Mouse (Mus musculus): ENCODE results near the gene Bcl6. TPM values are rescaled to one million over a fixed set of nuclear protein-coding genes. Genes with fewer than 3 reads are reported as not detected.

Gene Bcl6
- polyA plus RNA-seq, 1 experiment, result 103 TPM

GRCm38 (mm10) chr16:23927301-23928114, 61.1 kb downstream of the Bcl6 start:
- DNase-seq, result no peak
- TF ChIP-seq POLR2A (IDR thresholded peaks at IDR 0.05; ENCODE audit: control insufficient read depth, extremely low read depth, insufficient read depth, low read length, poor library complexity), result no peak
- no peak for TF ChIP-seq CTCF (IDR thresholded peaks at IDR 0.05; ENCODE audit: borderline replicate concordance, control insufficient read depth, extremely low read depth, insufficient read depth, low read length, poor library complexity)
- H3K4me1 ChIP-seq (replicated peaks; ENCODE audit: control insufficient read depth, insufficient read depth, low read length), result no peaks in the 10 kb centered on the region
- H3K36me3 ChIP-seq (ENCODE audit: control insufficient read depth, insufficient read depth, low read length), result no peaks in the 10 kb centered on the region
- no peak overlapping the region for H3K4me3 ChIP-seq (ENCODE audit: control insufficient read depth, insufficient read depth, low read length)
- H3K27me3 ChIP-seq (ENCODE audit: control insufficient read depth, insufficient read depth, low read length), result no peaks in the 10 kb centered on the region
- no peak overlapping the region for H3K27ac ChIP-seq (ENCODE audit: control insufficient read depth, insufficient read depth, low read length)
- WGBS, result 87% methylated on average over 33 of the region's 33 CpGs

DNA sequence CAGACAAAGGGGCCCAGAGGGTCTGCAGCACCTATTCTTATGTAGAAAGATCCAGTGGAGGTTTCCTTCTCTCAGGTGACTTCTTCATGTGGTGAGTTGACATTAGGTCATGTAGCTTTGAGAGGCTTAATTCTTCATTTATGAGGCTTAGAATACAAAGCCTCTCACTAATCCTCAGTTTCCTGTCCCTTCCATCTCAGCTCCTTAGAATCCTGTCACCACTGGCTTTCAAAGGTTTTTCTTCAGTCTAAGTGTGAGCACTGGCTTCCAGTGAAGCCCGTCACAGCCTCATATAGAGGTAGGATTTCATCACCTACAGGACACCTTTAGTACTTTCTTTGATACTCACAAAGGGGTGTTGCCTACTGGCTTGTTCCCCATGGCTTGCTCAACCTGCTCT, 65.7 kb downstream of the Bcl6 start:
- no peak overlapping the region for H3K4me3 ChIP-seq (ENCODE audit: control insufficient read depth, insufficient read depth, low read length)
- no peaks in the 10 kb centered on the region for H3K36me3 ChIP-seq (ENCODE audit: control insufficient read depth, insufficient read depth, low read length)
- DNase-seq, result no peak
- no peaks in the 10 kb centered on the region for H3K4me1 ChIP-seq (replicated peaks; ENCODE audit: control insufficient read depth, insufficient read depth, low read length)
- WGBS, result 100% methylated on average over 1 of the region's 1 CpGs
- no peak overlapping the region for H3K27ac ChIP-seq (ENCODE audit: control insufficient read depth, insufficient read depth, low read length)
- TF ChIP-seq CTCF (IDR thresholded peaks at IDR 0.05; ENCODE audit: borderline replicate concordance, control insufficient read depth, extremely low read depth, insufficient read depth, low read length, poor library complexity), result no peak
- no peak for TF ChIP-seq POLR2A (IDR thresholded peaks at IDR 0.05; ENCODE audit: control insufficient read depth, extremely low read depth, insufficient read depth, low read length, poor library complexity)
- no peaks in the 10 kb centered on the region for H3K27me3 ChIP-seq (ENCODE audit: control insufficient read depth, insufficient read depth, low read length)

- TF ChIP-seq POLR2A (IDR thresholded peaks at IDR 0.05; ENCODE audit: control insufficient read depth, extremely low read depth, insufficient read depth, low read length, poor library complexity) (no peak), CTCF (IDR thresholded peaks at IDR 0.05; ENCODE audit: borderline replicate concordance, control insufficient read depth, extremely low read depth, insufficient read depth, low read length, poor library complexity) (no peak)
- no peak overlapping the region for H3K27ac ChIP-seq (ENCODE audit: control insufficient read depth, insufficient read depth, low read length)
- DNase-seq, result no peak
- no peaks in the 10 kb centered on the region for H3K36me3 ChIP-seq (ENCODE audit: control insufficient read depth, insufficient read depth, low read length)
- WGBS, result 81% methylated on average over 5 of the region's 5 CpGs
- no peaks in the 10 kb centered on the region for H3K4me1 ChIP-seq (replicated peaks; ENCODE audit: control insufficient read depth, insufficient read depth, low read length)
- no peaks in the 10 kb centered on the region for H3K27me3 ChIP-seq (ENCODE audit: control insufficient read depth, insufficient read depth, low read length)
- no peak overlapping the region for H3K4me3 ChIP-seq (ENCODE audit: control insufficient read depth, insufficient read depth, low read length)
These were observed 67.0 kb downstream of the Bcl6 start for GRCm38 (mm10) chr16:23921697-23922096.

GRCm38 (mm10) chr16:23919418-23919817, 69.2 kb downstream of the Bcl6 start:
- Histone ChIP-seq H3K36me3 (ENCODE audit: control insufficient read depth, insufficient read depth, low read length) (no peaks in the 10 kb centered on the region), H3K27ac (ENCODE audit: control insufficient read depth, insufficient read depth, low read length) (no peak overlapping the region), H3K27me3 (ENCODE audit: control insufficient read depth, insufficient read depth, low read length) (no peaks in the 10 kb centered on the region), H3K4me3 (ENCODE audit: control insufficient read depth, insufficient read depth, low read length) (no peak overlapping the region), H3K4me1 (replicated peaks; ENCODE audit: control insufficient read depth, insufficient read depth, low read length) (no peaks in the 10 kb centered on the region)
- no peak for DNase-seq
- TF ChIP-seq POLR2A (IDR thresholded peaks at IDR 0.05; ENCODE audit: control insufficient read depth, extremely low read depth, insufficient read depth, low read length, poor library complexity), result no peak
- WGBS, result 93% methylated on average over 2 of the region's 2 CpGs

Other genes with a start within 250 kb of the Bcl6 start
- gene Sst, start 97.9 kb downstream of the Bcl6 start, polyA plus RNA-seq (2012; rRNA removed), result 3.0 and 3.4 TPM in 2 replicates
- gene Rtp2, start 56.5 kb downstream of the Bcl6 start, polyA plus RNA-seq (2012; rRNA removed), result not detected in 2 replicates
- gene Gm37419, start 370 bp downstream of the Bcl6 start, polyA plus RNA-seq (2012; rRNA removed), result not detected in 2 replicates